ENCODE assay signal across 1 mouse cellular context in the genomic region with DNA sequence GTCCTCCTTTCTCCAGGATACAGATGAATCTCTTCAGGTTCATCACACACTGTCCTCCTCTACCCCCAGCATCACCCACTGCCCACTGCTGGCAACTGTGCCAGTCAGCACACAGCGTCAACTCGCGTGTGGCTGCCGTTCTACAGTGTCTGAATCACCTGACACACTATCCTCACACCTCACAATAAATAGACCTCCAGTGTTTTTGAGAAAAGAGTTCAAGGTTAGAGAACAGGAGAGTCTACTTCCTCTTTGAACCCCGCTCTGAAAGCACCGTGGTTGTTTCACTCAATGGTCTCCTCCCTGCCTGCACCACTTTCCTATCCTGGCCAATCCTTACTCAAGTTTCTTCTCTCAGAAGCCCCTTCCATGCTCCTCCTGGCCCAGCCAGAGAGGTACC.
TF ChIP-seq lines count a peak whose summit lies in the region.

No protein-coding gene starts in this region.

TF ChIP-seq in MEL, 35 proteins besides CTCF, POLR2A, EP300 and RAD21 (continued from another document):
- TF ChIP-seq ZNF384 (IDR thresholded peaks at IDR 0.05; ENCODE audit: low read depth, low read length), result no peak
- no peak for TF ChIP-seq GABPA (IDR thresholded peaks at IDR 0.05; ENCODE audit: low read depth, low read length)
TF ChIP-seq in MEL: peak in this region for 0.
